Mouse (Mus musculus): Measurements from ENCODE around the gene Ap1g1. TPM values are rescaled to one million over a fixed set of nuclear protein-coding genes. Genes with fewer than 3 reads are reported as not detected.

Gene Ap1g1
- polyA plus RNA-seq, 1 experiment = 72.0 TPM

DNA sequence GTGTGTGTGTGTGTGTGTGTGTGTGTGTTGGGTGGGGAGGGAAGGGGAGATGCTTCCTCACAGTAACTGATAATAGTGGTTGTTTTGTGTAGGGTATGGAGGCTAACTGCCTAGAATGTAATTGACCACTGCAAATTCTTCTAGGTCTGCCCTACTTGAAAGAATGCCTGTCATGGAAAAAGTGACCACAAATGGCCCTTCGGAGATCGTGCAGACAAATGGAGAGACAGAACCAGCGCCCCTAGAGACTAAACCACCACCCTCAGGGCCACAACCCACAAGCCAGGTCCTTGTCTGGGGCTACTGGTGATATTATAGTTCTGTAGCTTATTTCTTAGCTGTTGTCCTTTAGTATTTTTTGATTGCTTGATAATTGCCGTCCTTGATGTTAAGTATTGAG is 76.2 kb downstream of the Ap1g1 start:
- no peak for DNase-seq
- peaks cover 10% of the 10 kb centered on the region for H3K36me3 ChIP-seq (ENCODE audit: control insufficient read depth, insufficient read depth, low read length)
- no peak overlapping the region for H3K27ac ChIP-seq (ENCODE audit: insufficient read depth, low read depth, low read length)
- H3K4me1 ChIP-seq (ENCODE audit: control insufficient read depth, insufficient read depth, low read length) = no peaks in the 10 kb centered on the region
- TF ChIP-seq POLR2A (IDR thresholded peaks at IDR 0.05; ENCODE audit: low read depth, low read length) (no peak), CTCF (conservative IDR thresholded peaks at IDR 0.05; ENCODE audit: insufficient read depth, insufficient read length, low read depth, low read length) (no peak)
- H3K4me3 ChIP-seq (ENCODE audit: insufficient read depth, low read depth, low read length) = no peak overlapping the region
- WGBS = 92% methylated on average over 4 of the region's 4 CpGs
- no peaks in the 10 kb centered on the region for H3K27me3 ChIP-seq (replicated peaks; ENCODE audit: control insufficient read depth, insufficient read depth, low read length)

DNA sequence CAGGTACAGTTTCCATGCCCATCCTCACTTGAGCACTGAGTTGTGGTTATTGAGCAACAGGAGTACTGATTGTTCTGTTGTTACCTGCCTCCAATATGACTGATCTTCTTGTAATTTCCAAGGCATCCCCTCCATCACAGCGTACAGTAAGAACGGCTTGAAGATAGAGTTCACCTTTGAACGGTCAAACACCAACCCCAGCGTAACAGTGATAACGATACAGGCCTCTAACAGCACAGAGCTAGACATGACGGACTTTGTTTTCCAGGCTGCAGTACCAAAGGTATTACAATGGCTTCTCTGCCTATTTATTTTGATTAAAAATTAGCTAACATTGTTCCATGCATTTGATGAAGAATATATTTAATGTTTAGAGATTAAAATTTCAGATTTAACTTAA is 77.1 kb downstream of the Ap1g1 start:
- H3K27me3 ChIP-seq (replicated peaks; ENCODE audit: control insufficient read depth, insufficient read depth, low read length) = no peaks in the 10 kb centered on the region
- no peaks in the 10 kb centered on the region for H3K4me1 ChIP-seq (ENCODE audit: control insufficient read depth, insufficient read depth, low read length)
- H3K36me3 ChIP-seq (ENCODE audit: control insufficient read depth, insufficient read depth, low read length) = peaks cover 9% of the 10 kb centered on the region
- no peak for TF ChIP-seq CTCF (conservative IDR thresholded peaks at IDR 0.05; ENCODE audit: insufficient read depth, insufficient read length, low read depth, low read length)
- TF ChIP-seq POLR2A (IDR thresholded peaks at IDR 0.05; ENCODE audit: low read depth, low read length) = no peak
- H3K4me3 ChIP-seq (ENCODE audit: insufficient read depth, low read depth, low read length) = no peak overlapping the region
- no peak for DNase-seq
- no peak overlapping the region for H3K27ac ChIP-seq (ENCODE audit: insufficient read depth, low read depth, low read length)
- WGBS = 75% methylated on average over 6 of the region's 6 CpGs

DNA sequence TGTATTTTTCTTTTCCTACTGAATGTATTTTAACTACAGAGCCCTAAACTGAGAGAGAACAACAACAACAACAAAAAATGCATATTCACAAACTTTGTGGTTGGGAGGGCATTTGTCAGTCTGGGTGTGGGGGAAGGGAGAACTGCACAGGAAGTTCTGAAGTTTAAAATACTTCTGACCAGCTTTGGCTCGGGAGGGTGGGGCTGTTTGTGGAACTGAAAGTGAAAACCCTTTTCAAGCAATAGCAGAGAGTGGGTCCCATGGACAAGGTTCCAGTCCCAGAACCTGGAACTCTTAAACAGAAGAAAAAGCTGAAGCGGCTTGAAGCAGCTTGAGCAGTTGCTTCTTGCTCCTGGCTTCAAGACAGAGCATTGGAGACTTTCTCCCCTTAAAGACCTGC is 85.0 kb downstream of the Ap1g1 start:
- Histone ChIP-seq H3K27me3 (replicated peaks; ENCODE audit: control insufficient read depth, insufficient read depth, low read length) (no peaks in the 10 kb centered on the region), H3K4me1 (ENCODE audit: control insufficient read depth, insufficient read depth, low read length) (peaks cover 8% of the 10 kb centered on the region; the same call in 1 of the 2 replicates), H3K27ac (ENCODE audit: insufficient read depth, low read depth, low read length) (peak overlapping the region; percentile 71), H3K36me3 (ENCODE audit: control insufficient read depth, insufficient read depth, low read length) (peaks cover 3% of the 10 kb centered on the region), H3K4me3 (ENCODE audit: insufficient read depth, low read depth, low read length) (no peak overlapping the region)
- 45% methylated on average over 2 of the region's 2 CpGs for WGBS
- no peak for TF ChIP-seq POLR2A (IDR thresholded peaks at IDR 0.05; ENCODE audit: low read depth, low read length)
- TF ChIP-seq CTCF (conservative IDR thresholded peaks at IDR 0.05; ENCODE audit: insufficient read depth, insufficient read length, low read depth, low read length) = no peak
- peak; percentile 76 for DNase-seq

DNA sequence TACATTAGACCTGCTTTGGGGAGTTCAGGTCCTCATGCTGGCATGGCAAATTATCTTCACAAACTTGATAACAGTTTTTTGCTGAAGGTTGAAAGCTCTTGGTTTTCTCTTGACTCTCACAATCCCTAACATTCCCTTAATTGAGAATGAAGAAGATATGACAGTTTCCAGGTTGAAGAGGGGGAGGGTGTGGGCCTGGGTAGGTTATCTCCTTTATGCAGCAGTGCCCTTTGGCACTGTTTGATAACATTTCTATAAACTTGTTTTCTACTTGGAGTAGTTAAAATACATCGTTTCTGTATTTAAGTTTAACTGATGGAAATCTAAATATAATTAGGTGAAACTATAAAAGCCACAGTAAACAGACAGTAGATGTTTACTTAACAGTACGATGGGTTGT is 86.4 kb downstream of the Ap1g1 start:
- DNase-seq = no peak
- no peak overlapping the region for H3K4me3 ChIP-seq (ENCODE audit: insufficient read depth, low read depth, low read length)
- H3K27me3 ChIP-seq (replicated peaks; ENCODE audit: control insufficient read depth, insufficient read depth, low read length) = no peaks in the 10 kb centered on the region
- H3K27ac ChIP-seq (ENCODE audit: insufficient read depth, low read depth, low read length) = peak overlapping the region; percentile 81; the same call in 1 of the 2 replicates
- H3K4me1 ChIP-seq (ENCODE audit: control insufficient read depth, insufficient read depth, low read length) = peaks cover 8% of the 10 kb centered on the region; the same call in 1 of the 2 replicates
- no peak for TF ChIP-seq POLR2A (IDR thresholded peaks at IDR 0.05; ENCODE audit: low read depth, low read length)
- no peak for TF ChIP-seq CTCF (conservative IDR thresholded peaks at IDR 0.05; ENCODE audit: insufficient read depth, insufficient read length, low read depth, low read length)
- WGBS = 79% methylated on average over 2 of the region's 2 CpGs
- H3K36me3 ChIP-seq (ENCODE audit: control insufficient read depth, insufficient read depth, low read length) = peaks cover 1% of the 10 kb centered on the region

DNA sequence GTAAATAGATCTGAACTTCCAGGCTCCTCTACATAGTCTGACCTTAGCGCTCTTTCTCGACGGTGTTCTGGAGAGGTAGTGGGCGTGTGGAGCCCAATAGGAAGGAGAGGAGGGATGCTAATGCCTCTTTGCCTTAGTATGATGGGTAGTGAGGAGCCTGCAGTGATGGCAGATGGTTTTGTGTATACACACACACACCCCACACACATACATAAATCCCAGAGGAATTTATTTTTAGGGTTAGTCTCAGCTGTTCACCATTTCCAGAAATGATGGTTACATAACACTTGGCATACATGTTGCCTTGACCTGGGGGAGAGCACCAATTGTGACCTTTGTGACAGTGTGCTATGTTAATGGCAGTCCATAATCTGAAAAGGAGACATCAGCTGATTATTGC is 87.2 kb downstream of the Ap1g1 start:
- H3K36me3 ChIP-seq (ENCODE audit: control insufficient read depth, insufficient read depth, low read length) = peaks cover 1% of the 10 kb centered on the region
- no peak overlapping the region for H3K4me3 ChIP-seq (ENCODE audit: insufficient read depth, low read depth, low read length)
- WGBS = 77% methylated on average over 4 of the region's 4 CpGs
- DNase-seq = peak; percentile 23
- no peaks in the 10 kb centered on the region for H3K27me3 ChIP-seq (replicated peaks; ENCODE audit: control insufficient read depth, insufficient read depth, low read length)
- peaks cover 8% of the 10 kb centered on the region; the same call in 1 of the 2 replicates for H3K4me1 ChIP-seq (ENCODE audit: control insufficient read depth, insufficient read depth, low read length)
- no peak for TF ChIP-seq POLR2A (IDR thresholded peaks at IDR 0.05; ENCODE audit: low read depth, low read length)
- TF ChIP-seq CTCF (conservative IDR thresholded peaks at IDR 0.05; ENCODE audit: insufficient read depth, insufficient read length, low read depth, low read length) = no peak
- no peak overlapping the region for H3K27ac ChIP-seq (ENCODE audit: insufficient read depth, low read depth, low read length)

DNA sequence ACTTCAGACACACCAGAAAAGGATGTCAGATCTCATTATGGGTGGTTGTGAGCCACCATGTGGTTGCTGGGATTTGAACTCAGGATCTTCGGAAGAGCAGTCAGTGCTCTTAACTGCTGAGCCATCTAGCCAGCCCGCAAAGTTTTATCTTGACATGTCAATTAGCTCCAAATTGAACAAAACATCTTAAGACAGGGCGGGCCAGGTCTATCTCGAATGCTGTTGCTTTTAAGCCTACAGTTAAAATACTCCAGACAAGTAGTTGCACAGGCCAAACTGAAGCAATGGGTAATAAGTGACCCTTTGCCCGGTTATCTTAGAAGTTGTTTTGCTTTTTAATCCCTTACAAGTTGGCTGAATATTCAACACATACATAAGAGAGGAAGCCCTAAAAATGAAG is 88.3 kb downstream of the Ap1g1 start:
- no peak for TF ChIP-seq POLR2A (IDR thresholded peaks at IDR 0.05; ENCODE audit: low read depth, low read length)
- no peak for TF ChIP-seq CTCF (conservative IDR thresholded peaks at IDR 0.05; ENCODE audit: insufficient read depth, insufficient read length, low read depth, low read length)
- WGBS = 86% methylated on average over 5 of the region's 5 CpGs
- no peak overlapping the region for H3K27ac ChIP-seq (ENCODE audit: insufficient read depth, low read depth, low read length)
- peaks cover 8% of the 10 kb centered on the region; the same call in 1 of the 2 replicates for H3K4me1 ChIP-seq (ENCODE audit: control insufficient read depth, insufficient read depth, low read length)
- H3K27me3 ChIP-seq (replicated peaks; ENCODE audit: control insufficient read depth, insufficient read depth, low read length) = no peaks in the 10 kb centered on the region
- no peak overlapping the region for H3K4me3 ChIP-seq (ENCODE audit: insufficient read depth, low read depth, low read length)
- peaks cover 1% of the 10 kb centered on the region for H3K36me3 ChIP-seq (ENCODE audit: control insufficient read depth, insufficient read depth, low read length)
- DNase-seq = no peak

DNA sequence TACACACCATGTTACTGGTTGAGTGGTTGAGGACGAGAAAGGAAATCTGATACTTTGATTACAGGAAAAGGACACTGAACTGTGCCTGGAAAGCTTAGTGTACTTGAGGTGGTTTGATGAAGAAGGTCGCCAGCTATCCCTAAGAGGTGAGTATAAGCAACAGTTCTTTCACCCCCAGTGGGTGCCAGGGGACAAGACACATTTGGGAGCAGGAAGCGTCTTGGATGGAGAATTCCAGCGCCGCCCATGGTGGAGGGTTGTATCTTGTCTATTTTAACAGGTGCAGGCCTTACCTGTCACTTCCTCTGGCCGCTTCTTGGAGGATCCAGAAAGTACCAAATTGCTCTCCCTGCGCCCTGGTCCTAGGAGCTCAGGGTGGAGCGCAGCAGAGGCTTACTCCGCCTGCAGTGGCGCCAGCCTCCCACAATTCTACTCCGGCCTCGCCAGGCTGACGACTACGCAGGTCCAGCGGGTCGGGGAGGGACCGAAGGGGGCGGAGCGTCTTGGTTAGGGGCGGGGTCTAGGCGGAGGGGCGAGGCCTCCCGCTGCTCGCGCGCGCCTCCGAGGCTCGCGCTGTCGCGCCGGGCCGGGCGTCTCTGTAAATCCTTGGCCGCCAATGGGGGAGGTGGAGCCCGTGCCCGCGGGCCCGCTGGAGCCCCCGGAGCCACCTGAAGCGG is 89.8 kb downstream of the Ap1g1 start, which contains the start of gene Phlpp2:
TSS of gene Phlpp2 (plus strand) at position 540 of the 677 bp plus-strand sequence.
- Histone ChIP-seq H3K4me3 (ENCODE audit: insufficient read depth, low read depth, low read length) (peak within 1 kb of the TSS; percentile 71), H3K4me1 (ENCODE audit: control insufficient read depth, insufficient read depth, low read length) (peaks cover 8% of the 10 kb centered on the region; the same call in 1 of the 2 replicates), H3K36me3 (ENCODE audit: control insufficient read depth, insufficient read depth, low read length) (no peaks in the 10 kb centered on the region), H3K27me3 (replicated peaks; ENCODE audit: control insufficient read depth, insufficient read depth, low read length) (no peaks in the 10 kb centered on the region), H3K27ac (ENCODE audit: insufficient read depth, low read depth, low read length) (peak within 1 kb of the TSS; percentile 46; the same call in 1 of the 2 replicates)
- 1% methylated on average over 42 of the region's 42 CpGs for WGBS
- TF ChIP-seq CTCF (conservative IDR thresholded peaks at IDR 0.05; ENCODE audit: insufficient read depth, insufficient read length, low read depth, low read length) = peak; percentile 50
- TF ChIP-seq POLR2A (IDR thresholded peaks at IDR 0.05; ENCODE audit: low read depth, low read length) = peak; percentile 54
- peak; percentile 97 for DNase-seq

Measured in kidney, adult 2 months (tissue).